Mouse (Mus musculus): ENCODE data around the gene Rgs9bp.
"Not testable (repeated sequence)": the region's sequence is repeated elsewhere in the genome, so short reads cannot be mapped to it uniquely, and the experiment has no call there.

Rgs9bp gene

GRCm38 (mm10) chr7:35583476-35584025 lies 1.8 kb downstream of the Rgs9bp start:
- no peak for DNase-seq (ENCODE audit: low spot score)

GRCm38 (mm10) chr7:35582719-35583118 lies 2.7 kb downstream of the Rgs9bp start:
- DNase-seq (ENCODE audit: low spot score), result no peak

GRCm38 (mm10) chr7:35579849-35580248 lies 5.5 kb downstream of the Rgs9bp start:
- DNase-seq (ENCODE audit: low spot score), result peak; percentile 34

GRCm38 (mm10) chr7:35570883-35571282 lies 14.5 kb downstream of the Rgs9bp start:
- not testable (repeated sequence) for DNase-seq (ENCODE audit: low spot score)

GRCm38 (mm10) chr7:35569724-35570123 lies 15.7 kb downstream of the Rgs9bp start:
- not testable (repeated sequence) for DNase-seq (ENCODE audit: low spot score)

GRCm38 (mm10) chr7:35565965-35566364 lies 19.4 kb downstream of the Rgs9bp start:
- DNase-seq (ENCODE audit: low spot score), result not testable (repeated sequence)

- DNase-seq (ENCODE audit: low spot score), result not testable (repeated sequence)
These were observed 20.5 kb downstream of the Rgs9bp start for GRCm38 (mm10) chr7:35564872-35565271.

GRCm38 (mm10) chr7:35564067-35564865 lies 21.1 kb downstream of the Rgs9bp start:
- no peak for DNase-seq (ENCODE audit: low spot score)

- DNase-seq (ENCODE audit: low spot score), result no peak
These were observed 22.3 kb downstream of the Rgs9bp start for GRCm38 (mm10) chr7:35563071-35563470.

GRCm38 (mm10) chr7:35559838-35560237 lies 25.5 kb downstream of the Rgs9bp start:
- no peak for DNase-seq (ENCODE audit: low spot score)

- no peak for DNase-seq (ENCODE audit: low spot score)
These were observed 26.7 kb downstream of the Rgs9bp start for GRCm38 (mm10) chr7:35558681-35559080.

- DNase-seq (ENCODE audit: low spot score), result no peak
These were observed 27.8 kb downstream of the Rgs9bp start for GRCm38 (mm10) chr7:35557577-35557976.

- no peak for DNase-seq (ENCODE audit: low spot score)
These were observed 28.5 kb downstream of the Rgs9bp start for GRCm38 (mm10) chr7:35556905-35557304.

GRCm38 (mm10) chr7:35556205-35556603 lies 29.2 kb downstream of the Rgs9bp start, which contains the start of gene Nudt19:
Nudt19 (minus strand) TSS chr7:35556304.
- no peak for DNase-seq (ENCODE audit: low spot score)

GRCm38 (mm10) chr7:35555224-35556204 lies 29.9 kb downstream of the Rgs9bp start:
- peak; percentile 93 for DNase-seq (ENCODE audit: low spot score)

- peak; percentile 22 for DNase-seq (ENCODE audit: low spot score)
These were observed 30.7 kb downstream of the Rgs9bp start for GRCm38 (mm10) chr7:35554605-35555175.

GRCm38 (mm10) chr7:35553751-35554604 lies 31.4 kb downstream of the Rgs9bp start:
- DNase-seq (ENCODE audit: low spot score), result no peak

- DNase-seq (ENCODE audit: low spot score), result peak; percentile 29
These were observed 39.5 kb downstream of the Rgs9bp start for GRCm38 (mm10) chr7:35545881-35546280.

GRCm38 (mm10) chr7:35537562-35537961 lies 47.8 kb downstream of the Rgs9bp start, which contains the start of gene Tdrd12:
Tdrd12 (minus strand) TSS chr7:35537745.
- DNase-seq (ENCODE audit: low spot score), result peak; percentile 92

GRCm38 (mm10) chr7:35535750-35536512 lies 49.5 kb downstream of the Rgs9bp start:
- DNase-seq (ENCODE audit: low spot score), result no peak

All from testis, postnatal 14 days (tissue).